Mouse (Mus musculus): ENCODE results near the gene Rabep2.
"Not testable (repeated sequence)": the region's sequence is repeated elsewhere in the genome, so short reads cannot be mapped to it uniquely, and the experiment has no call there.

Rabep2 gene

DNA sequence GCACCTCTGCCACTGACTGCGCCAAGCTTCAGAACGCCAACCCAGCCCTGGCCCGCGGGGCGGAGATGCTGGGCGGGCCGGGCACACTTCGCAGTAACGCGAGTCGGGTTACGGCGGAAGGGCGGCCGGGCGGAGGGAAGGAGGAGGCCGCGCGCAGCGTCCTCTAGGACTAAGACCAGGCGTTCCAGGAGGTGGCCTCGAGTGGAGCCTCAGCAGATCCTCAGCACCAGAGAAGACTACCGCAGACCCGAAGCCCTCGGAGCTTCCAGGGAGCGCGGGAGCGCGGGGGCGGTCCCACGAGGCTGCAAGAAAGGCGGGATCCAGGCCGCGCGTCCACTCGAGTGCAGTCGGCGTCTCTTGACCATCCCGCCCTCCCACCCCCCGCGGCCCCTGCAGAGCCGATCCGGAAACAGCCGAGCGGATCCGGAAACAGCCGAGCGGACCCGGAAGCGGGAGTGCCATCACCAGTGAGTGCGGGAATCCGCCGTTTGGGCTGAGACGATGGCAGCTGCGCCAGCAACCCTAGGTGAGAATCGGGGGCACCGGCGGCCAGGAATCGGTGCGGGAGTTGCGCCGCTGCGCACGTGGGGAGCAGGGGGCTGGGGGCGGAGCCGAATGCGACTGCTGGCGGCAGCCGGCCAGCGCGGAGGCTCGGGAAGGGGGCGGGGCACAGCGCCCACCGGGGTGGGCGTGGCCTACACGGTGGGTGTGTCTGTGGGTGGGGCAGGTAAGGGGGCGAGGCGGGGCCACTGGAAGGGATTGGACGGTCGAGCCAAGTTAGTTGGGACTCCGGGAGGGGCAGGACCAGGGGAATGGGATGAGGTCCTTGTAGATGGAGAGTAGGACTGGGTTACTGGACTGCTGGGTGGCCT is at the start of gene Rabep2:
Gene Rabep2, plus strand, starts transcription at position 129 of the 872 bp plus-strand sequence.
- peak; percentile 84 to 90 for DNase-seq (ENCODE audit: low spot score in 2 of 2)

- no peak for DNase-seq (ENCODE audit: low spot score in 2 of 2)
These were observed 45.0 kb upstream of the Rabep2 start for GRCm38 (mm10) chr7:126383565-126383964.

DNA sequence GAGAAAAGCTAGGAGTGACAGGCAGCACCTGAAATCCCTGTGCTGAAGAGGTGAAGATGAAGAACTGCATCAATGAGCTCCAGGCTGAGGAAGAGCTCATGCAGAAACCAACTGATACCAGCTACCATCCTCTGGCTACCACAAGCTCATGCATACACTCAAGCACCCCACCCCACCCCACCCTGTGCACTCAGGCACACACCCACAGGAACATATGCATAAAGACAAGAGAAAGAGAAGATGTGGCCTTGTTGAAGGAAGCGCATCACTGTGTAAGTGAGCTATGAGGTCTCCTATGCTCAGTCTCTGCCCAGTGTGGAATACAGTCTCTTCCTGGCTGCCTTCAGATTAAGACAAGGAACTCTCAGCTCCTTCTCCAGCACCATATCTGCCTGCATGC is 40.4 kb upstream of the Rabep2 start:
- DNase-seq (ENCODE audit: low spot score in 2 of 2) = no peak

GRCm38 (mm10) chr7:126392086-126392884 is 36.3 kb upstream of the Rabep2 start:
- DNase-seq (ENCODE audit: low spot score in 2 of 2) = not testable (repeated sequence)

GRCm38 (mm10) chr7:126396298-126397119 is 32.0 kb upstream of the Rabep2 start, which contains the start of gene Nfatc2ip:
Gene Nfatc2ip (minus strand): TSS chr7:126396737.
- DNase-seq (ENCODE audit: low spot score in 2 of 2) = peak; percentile 92 to 94

GRCm38 (mm10) chr7:126397221-126397620 is 31.3 kb upstream of the Rabep2 start:
- DNase-seq (ENCODE audit: low spot score in 2 of 2) = no peak

DNA sequence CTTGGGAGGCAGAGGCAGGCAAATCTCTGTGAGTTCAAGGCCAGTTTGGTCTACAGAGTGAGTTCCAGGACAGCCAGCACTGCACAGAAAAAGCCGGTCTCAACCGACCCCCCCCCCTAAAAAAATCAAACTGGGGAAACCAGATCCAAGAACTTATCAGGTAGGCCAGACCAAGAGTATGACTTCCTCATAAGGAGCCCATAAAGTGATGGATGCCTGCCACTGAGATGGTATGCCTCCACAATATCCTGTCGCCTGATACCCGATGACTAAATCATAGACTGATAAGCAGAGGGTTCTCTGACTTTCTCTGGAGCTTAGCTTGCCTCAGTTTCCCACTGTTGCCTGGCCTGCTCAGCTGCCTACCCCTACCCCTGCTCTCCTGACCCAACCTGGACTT is 30.7 kb upstream of the Rabep2 start:
- DNase-seq (ENCODE audit: low spot score in 2 of 2) = no peak

DNA sequence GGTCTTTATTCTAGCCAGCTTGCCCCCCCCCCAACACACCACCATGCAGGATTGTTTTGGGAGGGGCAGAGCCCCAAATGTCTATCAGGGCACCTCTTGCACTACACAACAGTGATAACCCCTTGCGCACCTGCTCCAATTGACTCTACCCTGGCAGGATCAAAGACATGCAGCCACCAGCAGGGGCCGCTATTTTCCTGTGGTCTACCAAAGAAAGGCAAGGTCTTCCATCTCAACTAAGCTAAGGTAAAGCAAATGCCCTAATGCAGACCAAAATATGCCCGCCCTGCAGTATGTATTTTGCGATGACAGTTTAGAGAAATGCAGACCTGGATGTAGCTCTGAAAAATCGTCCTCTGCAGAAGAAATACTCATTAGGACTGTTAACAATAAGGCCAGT is 29.0 kb upstream of the Rabep2 start:
- peak; percentile 77 to 94 for DNase-seq (ENCODE audit: low spot score in 2 of 2)

DNA sequence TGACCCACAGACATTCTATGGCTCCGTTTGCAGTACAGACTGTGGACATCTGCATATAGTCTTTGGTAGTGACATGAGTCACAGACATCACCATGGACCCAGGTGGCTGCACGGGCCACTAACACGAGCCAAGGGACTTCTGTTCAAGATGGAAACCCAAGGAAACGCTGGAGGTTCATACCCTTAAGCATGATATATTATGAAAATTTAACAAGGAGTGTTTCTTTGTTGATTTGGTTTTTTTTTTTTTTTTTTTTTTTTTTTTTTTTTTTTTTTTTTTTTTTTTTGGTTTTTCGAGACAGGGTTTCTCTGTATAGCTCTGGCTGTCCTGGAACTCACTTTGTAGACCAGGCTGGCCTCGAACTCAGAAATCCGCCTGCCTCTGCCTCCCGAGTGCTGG is 26.0 kb upstream of the Rabep2 start:
- not testable (repeated sequence) for DNase-seq (ENCODE audit: low spot score in 2 of 2)

DNA sequence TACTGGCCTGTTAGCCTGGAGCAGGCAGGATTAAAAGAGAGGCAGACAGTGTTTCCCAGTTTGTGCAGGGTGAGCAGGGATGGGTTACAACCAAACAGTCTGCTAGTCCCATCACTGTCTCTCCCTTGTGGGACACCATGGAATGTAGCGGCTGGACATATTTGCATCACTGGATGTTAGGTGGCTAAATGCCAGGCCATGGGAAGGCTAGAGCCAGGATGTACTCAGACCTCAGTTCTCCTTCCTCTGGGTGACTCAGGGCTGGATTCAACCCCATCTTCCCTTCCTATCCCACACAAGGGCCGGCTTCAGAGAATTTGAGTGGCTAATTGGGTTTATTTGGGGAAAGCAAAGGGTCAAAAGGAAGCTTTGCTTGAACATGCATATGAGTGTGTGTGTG is 19.9 kb upstream of the Rabep2 start:
- no peak for DNase-seq (ENCODE audit: low spot score in 2 of 2)

DNA sequence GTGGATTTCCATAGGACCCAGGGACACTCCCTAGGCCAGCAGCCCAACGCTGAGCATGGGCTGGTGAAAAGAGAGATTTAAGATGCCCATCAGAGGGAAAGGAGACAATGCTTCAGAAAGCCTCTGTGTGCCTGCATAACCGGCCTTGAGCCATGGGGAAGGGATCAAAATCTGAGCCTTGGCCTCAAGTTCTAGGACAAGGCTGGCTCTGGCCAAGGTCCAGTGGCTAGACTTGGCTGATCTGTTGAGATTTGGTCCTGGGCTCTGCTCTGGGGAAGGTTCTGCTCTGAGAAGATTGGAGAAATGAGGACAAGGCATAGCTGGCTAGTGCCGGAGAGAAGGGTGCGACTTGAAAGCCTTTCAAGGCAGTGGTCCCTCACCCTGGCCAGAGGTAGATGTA is 17.5 kb upstream of the Rabep2 start:
- DNase-seq (ENCODE audit: low spot score in 2 of 2) = no peak

DNA sequence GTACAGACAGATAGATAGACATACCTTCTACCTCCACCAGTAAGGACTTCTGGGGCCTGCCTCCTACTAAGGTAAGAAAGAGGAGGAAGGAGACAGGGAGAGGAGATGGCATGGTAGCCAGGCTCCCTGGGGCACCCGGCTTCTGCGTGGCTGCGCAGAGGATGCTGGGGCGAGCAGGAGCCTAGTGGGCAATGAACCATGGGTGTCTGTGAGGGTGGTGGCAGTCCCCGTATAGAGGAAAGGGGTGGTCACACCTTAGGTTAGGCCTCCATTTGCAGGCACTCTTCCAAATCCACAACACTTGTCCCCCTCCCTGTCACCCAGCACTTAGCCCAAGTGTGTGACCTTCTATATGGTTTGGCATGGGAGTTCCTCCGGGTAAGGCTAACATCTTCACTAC is 13.8 kb upstream of the Rabep2 start, which contains the start of gene Cd19:
Gene Cd19, minus strand, starts transcription at position 165 of the 400 bp plus-strand sequence.
- DNase-seq (ENCODE audit: low spot score in 2 of 2) = peak in 1 of 2 experiments; percentile 65

DNA sequence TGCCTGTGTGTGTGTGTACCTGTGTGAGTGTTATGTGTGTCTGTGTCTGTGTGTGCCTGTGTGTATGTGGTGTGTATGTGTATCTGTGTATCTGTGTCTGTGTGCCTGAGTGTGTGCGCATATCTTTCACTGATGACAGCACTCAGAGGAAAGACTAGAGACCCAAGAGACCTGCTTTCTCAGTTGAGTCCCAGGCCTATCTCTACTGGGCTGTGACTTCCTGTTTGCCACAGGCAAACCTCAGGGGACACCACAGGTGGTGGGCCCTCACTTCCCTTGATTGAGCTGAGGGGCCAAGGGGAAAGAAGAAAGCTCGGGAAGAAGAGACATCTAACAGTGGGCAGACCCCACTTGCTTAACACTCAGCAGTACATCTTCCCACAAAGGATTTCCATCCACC is 11.9 kb upstream of the Rabep2 start:
- peak in 1 of 2 experiments; percentile 62 for DNase-seq (ENCODE audit: low spot score in 2 of 2)

GRCm38 (mm10) chr7:126417045-126417444 is 11.5 kb upstream of the Rabep2 start:
- DNase-seq (ENCODE audit: low spot score in 2 of 2) = peak in 1 of 2 experiments; percentile 35

- DNase-seq (ENCODE audit: low spot score in 2 of 2) = no peak
These were observed 11.0 kb upstream of the Rabep2 start for GRCm38 (mm10) chr7:126417606-126418005.

DNA sequence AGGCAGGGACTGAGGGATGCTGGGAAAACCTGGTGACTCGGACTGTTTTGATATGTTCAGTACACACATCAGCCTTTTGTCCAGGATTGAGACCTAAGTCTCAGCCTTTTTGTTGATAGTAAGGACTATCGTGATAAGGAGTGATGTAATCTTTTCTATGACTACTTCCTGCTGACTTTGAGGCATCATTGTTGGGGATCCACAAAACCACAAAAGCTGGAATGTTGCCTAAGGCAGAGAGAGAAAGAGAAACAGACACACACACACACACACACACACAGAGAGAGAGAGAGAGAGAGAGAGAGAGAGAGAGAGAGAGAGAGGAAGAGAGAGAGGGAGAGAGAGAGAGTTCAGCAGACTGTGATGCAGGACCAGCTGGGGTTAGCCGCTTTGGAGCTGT is 10.1 kb upstream of the Rabep2 start:
- DNase-seq (ENCODE audit: low spot score in 2 of 2) = no peak

DNA sequence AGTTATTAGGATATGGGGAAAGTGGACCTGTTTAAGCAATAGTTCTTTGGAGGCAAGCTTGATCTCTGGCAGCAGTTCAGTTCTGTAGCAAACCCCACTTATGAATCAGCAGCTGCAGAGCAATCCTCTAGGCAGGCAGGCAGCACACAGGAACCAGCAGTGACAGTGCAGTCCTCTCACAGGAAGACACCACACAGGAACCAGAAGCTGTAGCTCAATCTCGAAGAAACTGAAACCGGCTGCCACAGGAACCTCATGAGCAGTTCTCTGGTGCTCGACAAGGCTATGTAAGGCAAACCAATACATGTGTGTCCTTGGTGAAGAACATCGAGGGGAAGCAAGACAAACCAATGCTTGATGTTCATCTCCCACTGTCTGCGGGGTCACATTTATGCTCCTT is 6.8 kb upstream of the Rabep2 start:
- DNase-seq (ENCODE audit: low spot score in 2 of 2) = peak in 1 of 2 experiments; percentile 46

GRCm38 (mm10) chr7:126424161-126424560 is 4.4 kb upstream of the Rabep2 start:
- DNase-seq (ENCODE audit: low spot score in 2 of 2) = no peak

DNA sequence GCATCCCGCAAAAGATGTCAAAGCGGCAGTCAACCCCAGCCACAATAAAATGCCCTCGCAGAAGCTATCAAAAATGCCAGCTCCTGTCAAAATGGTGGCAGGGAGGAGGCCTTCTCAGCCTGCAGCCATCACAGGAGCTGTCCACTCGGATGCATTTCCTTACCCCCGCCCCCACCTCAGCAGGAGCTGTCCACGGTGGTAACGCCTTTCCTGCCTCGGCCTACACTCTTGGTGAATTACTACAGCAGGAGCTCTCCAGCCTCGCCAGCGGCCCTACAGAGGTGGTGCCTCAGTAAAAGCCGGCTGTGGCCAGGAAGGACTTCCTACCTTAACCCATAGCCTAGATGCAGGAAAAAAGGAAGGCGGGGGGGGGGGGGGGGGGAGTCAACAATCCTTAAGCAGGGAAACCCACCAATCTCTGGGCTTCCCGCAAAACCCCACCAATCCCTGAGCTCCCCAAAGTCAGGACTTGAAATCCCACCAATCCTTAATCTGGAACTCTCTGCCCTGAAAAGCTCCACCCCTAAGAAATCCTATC is 1.2 kb upstream of the Rabep2 start:
- DNase-seq (ENCODE audit: low spot score in 2 of 2) = no peak

- DNase-seq (ENCODE audit: low spot score in 2 of 2) = no peak
These were observed 405 bp upstream of the Rabep2 start for GRCm38 (mm10) chr7:126428154-126428553.

DNA sequence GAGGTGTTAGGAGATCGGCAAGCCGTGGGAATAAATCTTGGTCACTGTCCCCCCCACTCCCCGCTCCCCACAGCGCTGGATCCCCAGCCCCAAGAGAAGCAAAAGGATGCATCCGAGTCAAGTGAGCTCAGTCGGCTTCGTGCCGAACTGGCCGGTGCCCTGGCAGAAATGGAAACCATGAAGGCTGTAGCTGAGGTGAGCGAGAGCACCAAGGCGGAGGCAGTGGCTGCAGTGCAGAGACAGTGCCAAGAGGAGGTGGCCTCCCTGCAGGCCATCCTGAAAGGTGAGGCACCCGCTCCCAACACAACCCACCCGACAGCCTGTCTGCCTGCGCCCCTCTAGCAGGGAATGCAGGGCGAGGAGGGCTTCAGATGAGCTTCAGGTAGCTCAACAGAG is 942 bp downstream of the Rabep2 start:
- no peak for DNase-seq (ENCODE audit: low spot score in 2 of 2)

Measured in spleen, postnatal 10 days (tissue).